Mouse (Mus musculus): ENCODE data around the gene H2-Oa. TPM values are rescaled to one million over a fixed set of nuclear protein-coding genes. Genes with fewer than 3 reads are reported as not detected.

H2-Oa gene
- polyA plus RNA-seq, 1 experiment from 2014 or later = 1.1 TPM

GRCm38 (mm10) chr17:34075271-34075670 lies 16.9 kb upstream of the H2-Oa start:
- WGBS = 38% methylated on average over 7 of the region's 7 CpGs
- H3K4me2 ChIP-seq (replicated peaks; ENCODE audit: low read depth, low read length) = no peak overlapping the region

GRCm38 (mm10) chr17:34077549-34077948 lies 14.6 kb upstream of the H2-Oa start:
- H3K4me3 ChIP-seq (ENCODE audit: low read depth, low read length) = no peak overlapping the region
- H3K4me2 ChIP-seq (replicated peaks; ENCODE audit: low read depth, low read length) = no peak overlapping the region
- DNase-seq (ENCODE audit: low spot score) (peak; percentile 89), ATAC-seq (peak; percentile 54; the same call in 1 of the 2 replicates)
- H3K9ac ChIP-seq (replicated peaks; ENCODE audit: low read depth) = no peak overlapping the region
- peaks cover 14% of the 10 kb centered on the region; the same call in 1 of the 2 replicates for H3K27me3 ChIP-seq (replicated peaks; ENCODE audit: insufficient read depth, low read length)
- no peaks in the 10 kb centered on the region for H3K4me1 ChIP-seq (ENCODE audit: insufficient read depth, low read depth, low read length)
- H3K9me3 ChIP-seq (ENCODE audit: low read length) = no peaks in the 10 kb centered on the region
- no peaks in the 10 kb centered on the region for H3K36me3 ChIP-seq (ENCODE audit: insufficient read depth, low read length)
- no peak overlapping the region for H3K27ac ChIP-seq (ENCODE audit: low read length)
- WGBS = under 1% methylated on average over 9 of the region's 9 CpGs
- no peak for TF ChIP-seq EP300 (IDR thresholded peaks at IDR 0.05)
- TF ChIP-seq CTCF (IDR thresholded peaks at IDR 0.05) = peak; percentile 80

More at GRCm38 (mm10) chr17:34075271-34075670, 16.9 kb upstream of the H2-Oa start:
- DNase-seq (ENCODE audit: low spot score) (peak; percentile 50), ATAC-seq (no peak)
- Histone ChIP-seq H3K4me3 (ENCODE audit: low read depth, low read length) (no peak overlapping the region), H3K27ac (ENCODE audit: low read length) (no peak overlapping the region), H3K9ac (replicated peaks; ENCODE audit: low read depth) (no peak overlapping the region), H3K4me1 (ENCODE audit: insufficient read depth, low read depth, low read length) (no peaks in the 10 kb centered on the region), H3K36me3 (ENCODE audit: insufficient read depth, low read length) (no peaks in the 10 kb centered on the region), H3K9me3 (ENCODE audit: low read length) (no peaks in the 10 kb centered on the region), H3K27me3 (replicated peaks; ENCODE audit: insufficient read depth, low read length) (peaks cover 14% of the 10 kb centered on the region; the same call in 1 of the 2 replicates)
- TF ChIP-seq CTCF (IDR thresholded peaks at IDR 0.05) (peak; percentile 72), EP300 (IDR thresholded peaks at IDR 0.05) (no peak)

- Histone ChIP-seq H3K4me2 (replicated peaks; ENCODE audit: low read depth, low read length) (no peak overlapping the region), H3K4me1 (ENCODE audit: insufficient read depth, low read depth, low read length) (no peaks in the 10 kb centered on the region), H3K27ac (ENCODE audit: low read length) (no peak overlapping the region), H3K9me3 (ENCODE audit: low read length) (no peaks in the 10 kb centered on the region), H3K4me3 (ENCODE audit: low read depth, low read length) (no peak overlapping the region), H3K27me3 (replicated peaks; ENCODE audit: insufficient read depth, low read length) (peaks cover 14% of the 10 kb centered on the region; the same call in 1 of the 2 replicates), H3K36me3 (ENCODE audit: insufficient read depth, low read length) (no peaks in the 10 kb centered on the region), H3K9ac (replicated peaks; ENCODE audit: low read depth) (no peak overlapping the region)
- no peak for TF ChIP-seq CTCF (IDR thresholded peaks at IDR 0.05)
- ATAC-seq (no peak), DNase-seq (ENCODE audit: low spot score) (no peak)
- 54% methylated on average over 4 of the region's 4 CpGs for WGBS
These were observed 14.0 kb upstream of the H2-Oa start for GRCm38 (mm10) chr17:34078148-34078547.

GRCm38 (mm10) chr17:34079002-34079401 lies 13.1 kb upstream of the H2-Oa start:
- 82% methylated on average over 11 of the region's 11 CpGs for WGBS
- DNase-seq (ENCODE audit: low spot score) (no peak), ATAC-seq (no peak)
- Histone ChIP-seq H3K27me3 (replicated peaks; ENCODE audit: insufficient read depth, low read length) (peaks cover 14% of the 10 kb centered on the region; the same call in 1 of the 2 replicates), H3K27ac (ENCODE audit: low read length) (no peak overlapping the region), H3K4me3 (ENCODE audit: low read depth, low read length) (no peak overlapping the region), H3K36me3 (ENCODE audit: insufficient read depth, low read length) (no peaks in the 10 kb centered on the region), H3K4me1 (ENCODE audit: insufficient read depth, low read depth, low read length) (no peaks in the 10 kb centered on the region), H3K9ac (replicated peaks; ENCODE audit: low read depth) (no peak overlapping the region), H3K4me2 (replicated peaks; ENCODE audit: low read depth, low read length) (no peak overlapping the region), H3K9me3 (ENCODE audit: low read length) (no peaks in the 10 kb centered on the region)
- TF ChIP-seq CTCF (IDR thresholded peaks at IDR 0.05) = no peak
- TF ChIP-seq EP300 (IDR thresholded peaks at IDR 0.05) = no peak

- Histone ChIP-seq H3K4me3 (ENCODE audit: low read depth, low read length) (no peak overlapping the region), H3K4me2 (replicated peaks; ENCODE audit: low read depth, low read length) (no peak overlapping the region), H3K27me3 (replicated peaks; ENCODE audit: insufficient read depth, low read length) (peaks cover 14% of the 10 kb centered on the region; the same call in 1 of the 2 replicates), H3K9ac (replicated peaks; ENCODE audit: low read depth) (no peak overlapping the region), H3K36me3 (ENCODE audit: insufficient read depth, low read length) (no peaks in the 10 kb centered on the region), H3K4me1 (ENCODE audit: insufficient read depth, low read depth, low read length) (no peaks in the 10 kb centered on the region), H3K27ac (ENCODE audit: low read length) (no peak overlapping the region), H3K9me3 (ENCODE audit: low read length) (no peaks in the 10 kb centered on the region)
- DNase-seq (ENCODE audit: low spot score) (peak; percentile 91), ATAC-seq (peak; percentile 88)
- WGBS = 21% methylated on average over 5 of the region's 5 CpGs
- TF ChIP-seq EP300 (IDR thresholded peaks at IDR 0.05) = no peak
- TF ChIP-seq CTCF (IDR thresholded peaks at IDR 0.05) = no peak
These were observed 12.5 kb upstream of the H2-Oa start for GRCm38 (mm10) chr17:34079621-34080020.

GRCm38 (mm10) chr17:34083104-34083503 lies 9.0 kb upstream of the H2-Oa start:
- WGBS = 15% methylated on average over 8 of the region's 8 CpGs
- Histone ChIP-seq H3K36me3 (ENCODE audit: insufficient read depth, low read length) (no peaks in the 10 kb centered on the region), H3K4me1 (ENCODE audit: insufficient read depth, low read depth, low read length) (no peaks in the 10 kb centered on the region), H3K4me3 (ENCODE audit: low read depth, low read length) (no peak overlapping the region), H3K4me2 (replicated peaks; ENCODE audit: low read depth, low read length) (no peak overlapping the region), H3K9me3 (ENCODE audit: low read length) (no peaks in the 10 kb centered on the region), H3K27me3 (replicated peaks; ENCODE audit: insufficient read depth, low read length) (no peaks in the 10 kb centered on the region), H3K27ac (ENCODE audit: low read length) (no peak overlapping the region), H3K9ac (replicated peaks; ENCODE audit: low read depth) (no peak overlapping the region)
- ATAC-seq (no peak), DNase-seq (ENCODE audit: low spot score) (no peak)
- TF ChIP-seq EP300 (IDR thresholded peaks at IDR 0.05) (no peak), CTCF (IDR thresholded peaks at IDR 0.05) (no peak)

GRCm38 (mm10) chr17:34087386-34087785 lies 4.8 kb upstream of the H2-Oa start:
- H3K9me3 ChIP-seq (ENCODE audit: low read length) = no peaks in the 10 kb centered on the region
- H3K4me2 ChIP-seq (replicated peaks; ENCODE audit: low read depth, low read length) = no peak overlapping the region
- H3K27ac ChIP-seq (ENCODE audit: low read length) = no peak overlapping the region
- H3K9ac ChIP-seq (replicated peaks; ENCODE audit: low read depth) = no peak overlapping the region
- no peak for TF ChIP-seq EP300 (IDR thresholded peaks at IDR 0.05)
- TF ChIP-seq CTCF (IDR thresholded peaks at IDR 0.05) = no peak
- WGBS = 35% methylated on average over 2 of the region's 2 CpGs
- no peaks in the 10 kb centered on the region for H3K4me1 ChIP-seq (ENCODE audit: insufficient read depth, low read depth, low read length)
- no peaks in the 10 kb centered on the region for H3K27me3 ChIP-seq (replicated peaks; ENCODE audit: insufficient read depth, low read length)
- no peak overlapping the region for H3K4me3 ChIP-seq (ENCODE audit: low read depth, low read length)
- no peak for DNase-seq (ENCODE audit: low spot score)
- no peak for ATAC-seq
- H3K36me3 ChIP-seq (ENCODE audit: insufficient read depth, low read length) = no peaks in the 10 kb centered on the region

All from lung, postnatal 0 days (tissue).